Mouse (Mus musculus) hindbrain, embryonic 16.5 days (tissue): ENCODE measurements around the gene Dazap2. TPM values are rescaled to one million over a fixed set of nuclear protein-coding genes. Genes with fewer than 3 reads are reported as not detected.
A peak's percentile ranks its signal among the peaks of the same experiment; 100 is the strongest.

Source experiments
- ATAC-seq: fragments of 200-750 bp; cut with Nextera tagmentation; 2 replicates; pipeline ENCODE4 v1.8.0; 2017; ENCODE audit warnings: moderate TSS enrichment, moderate library complexity
- H3K27ac ChIP-seq: fragments of 300-500 bp; sonication (generic); 2 replicates; pipeline ENCODE4 v1.5.1; 2014; ENCODE audit warnings: low read depth, mild to moderate bottlenecking, control low read depth, low read length, moderate library complexity
- H3K27me3 ChIP-seq: fragments of 300-500 bp; sonication (generic); replicated peaks from 2 replicates; pipeline ENCODE4 v1.6.1; 2014; ENCODE audit warnings: low read length; ENCODE audit not compliant: control insufficient read depth, insufficient read depth
- H3K36me3 ChIP-seq: fragments of 300-500 bp; sonication (generic); 2 replicates; pipeline ENCODE4 v1.6.1; 2014; ENCODE audit warnings: mild to moderate bottlenecking, low read length, moderate library complexity, mixed read lengths; ENCODE audit not compliant: control insufficient read depth, insufficient read depth
- H3K4me1 ChIP-seq: fragments of 300-500 bp; sonication (generic); 2 replicates; pipeline ENCODE4 v1.6.1; 2014; ENCODE audit warnings: low read depth, low read length; ENCODE audit not compliant: control insufficient read depth, insufficient read depth
- H3K4me2 ChIP-seq: fragments of 300-500 bp; sonication (generic); 2 replicates; pipeline ENCODE4 v1.6.1; 2014; ENCODE audit warnings: mild to moderate bottlenecking, low read length, control low read depth, moderate library complexity
- H3K4me3 ChIP-seq: fragments of 300-500 bp; sonication (generic); 2 replicates; pipeline ENCODE4 v1.5.1; 2014; ENCODE audit warnings: mild to moderate bottlenecking, low read length, control low read depth, moderate library complexity
- H3K9ac ChIP-seq: fragments of 300-500 bp; sonication (generic); 2 replicates; pipeline ENCODE4 v1.6.1; 2014; ENCODE audit warnings: low read depth, mild to moderate bottlenecking, control low read depth, low read length, moderate library complexity
- H3K9me3 ChIP-seq: fragments of 300-500 bp; sonication (generic); 2 replicates; pipeline ENCODE4 v1.6.1; 2014; ENCODE audit warnings: mild to moderate bottlenecking, low read length, moderate library complexity; ENCODE audit not compliant: control insufficient read depth
- WGBS: fragments of 180-500 bp; shearing (Covaris S2); extraction: QIAGEN DNeasy Blood & Tissue Kit; methylation state at CpG from one replicate; pipeline ENCODE4 v1.1.7; 2014; 5-methylcytosine and 5-hydroxymethylcytosine counted together
- polyA plus RNA-seq: library from polyadenylated mRNA; unstranded; fragments of >200 nt; fragmentation: Nextera tagmentation; extraction: Ambion mirVana; gene quantifications from 2 replicates; pipeline ENCODE4 v1.2.1, GENCODE M21; 2015

Gene Dazap2
- 123 and 134 TPM in 2 replicates for polyA plus RNA-seq

DNA sequence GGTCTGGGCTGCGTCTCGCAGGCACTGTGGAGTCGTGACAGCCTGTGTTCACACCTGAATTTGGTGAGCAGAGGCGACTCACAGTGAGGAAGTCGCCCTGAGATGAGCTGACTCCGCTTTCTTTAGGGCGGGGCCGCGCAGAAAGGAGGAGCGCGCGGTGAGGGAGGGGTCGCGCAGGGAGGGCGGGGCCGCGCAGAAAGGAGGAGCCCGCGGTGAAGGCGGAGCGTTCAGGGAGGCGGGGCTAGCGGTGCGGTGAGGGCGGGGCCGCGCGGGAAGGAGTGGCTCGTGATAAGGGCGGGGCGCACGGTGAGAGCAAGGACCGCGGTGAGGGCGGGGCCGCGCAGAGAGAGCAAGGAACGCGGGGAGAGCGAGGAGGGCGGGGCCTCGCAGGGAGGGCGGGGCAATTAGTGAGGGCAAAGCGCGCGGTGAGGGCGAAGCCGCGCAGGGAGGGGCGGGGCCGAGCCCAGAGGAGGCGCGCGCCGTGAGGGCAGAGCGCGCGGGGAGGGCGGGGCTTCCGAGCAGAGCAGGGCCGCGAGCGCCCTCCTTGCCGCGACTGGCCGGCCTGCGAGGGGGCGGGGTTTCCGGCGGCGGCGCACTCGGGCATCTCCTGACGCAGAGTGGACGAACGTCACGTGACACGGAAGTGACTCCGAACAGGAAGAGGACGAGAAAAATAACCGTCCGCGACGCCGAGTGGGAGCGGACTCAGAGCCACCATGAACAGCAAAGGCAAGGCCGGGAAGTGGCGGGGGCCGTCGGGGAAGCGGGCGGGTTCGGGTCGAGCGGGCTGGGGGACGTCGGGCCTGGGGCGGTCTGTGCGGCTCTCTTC, at the start of gene Dazap2:
Dazap2 (plus strand) TSS at position 354 of the 829 bp plus-strand sequence.
- Histone ChIP-seq H3K9me3 (no peaks in the 10 kb centered on the region), H3K4me3 (peak within 1 kb of the TSS; percentile 98), H3K27ac (peak within 1 kb of the TSS; percentile 97), H3K4me2 (peak within 1 kb of the TSS; percentile 88), H3K27me3 (no peaks in the 10 kb centered on the region), H3K9ac (peak within 1 kb of the TSS; percentile 91), H3K36me3 (peaks cover 13% of the 10 kb centered on the region), H3K4me1 (peaks cover 17% of the 10 kb centered on the region)
- WGBS: under 1% methylated on average over 76 of the region's 99 CpGs
- ATAC-seq: peak; percentile 83

DNA sequence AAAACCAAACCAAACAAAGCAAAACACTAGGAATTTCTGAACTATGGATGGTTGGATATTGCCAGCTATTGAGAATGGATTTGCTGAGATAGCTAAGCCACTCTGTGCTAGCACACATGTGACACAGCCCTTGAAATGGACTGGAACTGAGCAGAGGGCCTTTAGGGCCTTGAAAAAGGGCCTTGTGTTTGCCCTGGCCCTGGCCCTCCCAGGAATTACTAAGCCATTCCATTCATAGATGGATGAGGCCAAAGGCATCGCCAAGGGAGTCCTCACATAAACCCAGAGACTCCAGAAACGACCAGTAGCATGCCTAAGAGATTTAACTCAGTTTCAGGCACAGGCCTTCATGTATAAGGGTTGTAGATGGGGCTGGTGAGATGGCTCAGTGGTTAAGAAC, 48.6 kb upstream of the Dazap2 start:
- no peak overlapping the region for H3K27ac ChIP-seq
- no peaks in the 10 kb centered on the region for H3K36me3 ChIP-seq
- no peaks in the 10 kb centered on the region for H3K27me3 ChIP-seq
- H3K4me3 ChIP-seq: no peak overlapping the region
- no peak overlapping the region for H3K9ac ChIP-seq
- H3K9me3 ChIP-seq: no peaks in the 10 kb centered on the region
- ATAC-seq: no peak
- WGBS: 66% methylated on average over 2 of the region's 2 CpGs
- no peaks in the 10 kb centered on the region for H3K4me1 ChIP-seq
- no peak overlapping the region for H3K4me2 ChIP-seq

GRCm38 (mm10) chr15:100569239-100569638, 45.9 kb upstream of the Dazap2 start:
- Histone ChIP-seq H3K36me3 (no peaks in the 10 kb centered on the region), H3K9ac (no peak overlapping the region), H3K27ac (no peak overlapping the region), H3K4me1 (peaks cover 4% of the 10 kb centered on the region), H3K4me3 (no peak overlapping the region), H3K4me2 (no peak overlapping the region), H3K27me3 (no peaks in the 10 kb centered on the region), H3K9me3 (no peaks in the 10 kb centered on the region)
- ATAC-seq: no peak
- 71% methylated on average over 3 of the region's 3 CpGs for WGBS

GRCm38 (mm10) chr15:100573946-100574345, 41.2 kb upstream of the Dazap2 start:
- no peak overlapping the region for H3K4me2 ChIP-seq
- H3K9ac ChIP-seq: peak overlapping the region; percentile 23; the same call in 1 of the 2 replicates
- H3K9me3 ChIP-seq: no peaks in the 10 kb centered on the region
- peak overlapping the region; percentile 42 for H3K27ac ChIP-seq
- H3K4me1 ChIP-seq: peaks cover 4% of the 10 kb centered on the region
- 43% methylated on average over 6 of the region's 6 CpGs for WGBS
- H3K36me3 ChIP-seq: peaks cover 9% of the 10 kb centered on the region; the same call in 1 of the 2 replicates
- peak; percentile 69 for ATAC-seq
- no peak overlapping the region for H3K4me3 ChIP-seq
- H3K27me3 ChIP-seq: no peaks in the 10 kb centered on the region

DNA sequence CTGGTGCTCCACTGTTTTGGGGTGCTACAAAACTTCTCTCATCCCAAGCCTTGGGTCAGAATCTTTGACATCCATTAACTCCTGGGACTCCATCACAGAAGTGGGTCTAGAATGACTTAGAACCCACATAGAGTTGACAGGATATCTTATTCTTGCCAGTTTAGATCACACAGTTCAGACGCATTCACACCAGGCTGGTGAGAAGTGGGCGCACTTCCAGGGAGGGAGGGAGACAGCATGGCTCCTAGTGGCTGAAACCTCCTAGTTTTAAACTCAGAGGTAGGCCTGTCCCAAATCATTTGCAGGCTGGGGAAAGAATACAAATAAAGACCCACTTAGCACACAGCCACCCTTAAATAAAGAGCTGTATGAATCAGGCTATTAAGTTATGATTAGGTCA, 40.8 kb upstream of the Dazap2 start:
- Histone ChIP-seq H3K9me3 (no peaks in the 10 kb centered on the region), H3K4me1 (peaks cover 4% of the 10 kb centered on the region), H3K9ac (no peak overlapping the region), H3K27ac (peak overlapping the region; percentile 42; the same call in 1 of the 2 replicates), H3K36me3 (peaks cover 12% of the 10 kb centered on the region; the same call in 1 of the 2 replicates), H3K4me3 (no peak overlapping the region), H3K27me3 (no peaks in the 10 kb centered on the region), H3K4me2 (no peak overlapping the region)
- no peak; the same call in 1 of the 2 replicates for ATAC-seq
- WGBS: 68% methylated on average over 2 of the region's 2 CpGs

GRCm38 (mm10) chr15:100575366-100575765, 39.8 kb upstream of the Dazap2 start:
- Histone ChIP-seq H3K27me3 (no peaks in the 10 kb centered on the region), H3K9me3 (no peaks in the 10 kb centered on the region), H3K36me3 (peaks cover 12% of the 10 kb centered on the region; the same call in 1 of the 2 replicates), H3K4me2 (no peak overlapping the region), H3K4me1 (peaks cover 4% of the 10 kb centered on the region), H3K27ac (no peak overlapping the region), H3K4me3 (no peak overlapping the region), H3K9ac (no peak overlapping the region)
- no peak for ATAC-seq
- WGBS: 86% methylated on average over 11 of the region's 12 CpGs

DNA sequence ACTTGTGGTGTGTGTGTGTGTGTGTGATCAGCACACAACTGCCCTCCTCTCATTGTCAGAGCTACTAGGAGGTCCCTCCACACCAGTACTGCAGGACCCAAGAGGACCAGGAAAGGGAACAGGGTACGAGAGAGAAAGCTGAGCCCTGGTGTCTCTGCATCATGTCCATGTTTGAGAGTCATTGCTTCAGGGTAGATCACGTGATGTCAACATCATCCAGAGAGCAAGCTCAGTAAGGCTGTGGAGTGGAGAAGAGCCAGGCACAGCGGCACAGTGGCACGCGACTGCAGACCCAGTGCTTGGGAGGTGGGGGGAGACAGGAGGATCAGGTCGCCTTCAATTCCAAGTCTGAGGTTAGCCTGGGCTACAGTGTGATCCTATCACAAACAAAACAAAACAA, 38.8 kb upstream of the Dazap2 start:
- 94% methylated on average over 6 of the region's 6 CpGs for whole genome bisulfite sequencing
- ATAC-seq: no peak
- H3K36me3 ChIP-seq: peaks cover 14% of the 10 kb centered on the region; the same call in 1 of the 2 replicates

GRCm38 (mm10) chr15:100576810-100577209, 38.3 kb upstream of the Dazap2 start:
- WGBS: 88% methylated on average over 6 of the region's 6 CpGs
- no peaks in the 10 kb centered on the region for H3K9me3 ChIP-seq
- no peak for ATAC-seq
- no peak overlapping the region for H3K4me2 ChIP-seq
- no peak overlapping the region for H3K9ac ChIP-seq
- H3K27ac ChIP-seq: no peak overlapping the region
- no peaks in the 10 kb centered on the region for H3K27me3 ChIP-seq
- no peak overlapping the region for H3K4me3 ChIP-seq
- H3K36me3 ChIP-seq: peaks cover 14% of the 10 kb centered on the region; the same call in 1 of the 2 replicates
- H3K4me1 ChIP-seq: peaks cover 4% of the 10 kb centered on the region

More for the DNA sequence above, 38.8 kb upstream of the Dazap2 start:
- Histone ChIP-seq H3K27ac (no peak overlapping the region), H3K4me1 (peaks cover 4% of the 10 kb centered on the region), H3K4me3 (no peak overlapping the region), H3K4me2 (no peak overlapping the region), H3K9ac (no peak overlapping the region), H3K27me3 (no peaks in the 10 kb centered on the region), H3K9me3 (no peaks in the 10 kb centered on the region)

GRCm38 (mm10) chr15:100577972-100578371, 37.2 kb upstream of the Dazap2 start:
- H3K36me3 ChIP-seq: peaks cover 16% of the 10 kb centered on the region
- 88% methylated on average over 16 of the region's 16 CpGs for WGBS

More at GRCm38 (mm10) chr15:100577972-100578371, 37.2 kb upstream of the Dazap2 start:
- no peak for ATAC-seq
- Histone ChIP-seq H3K27me3 (no peaks in the 10 kb centered on the region), H3K27ac (no peak overlapping the region), H3K4me3 (no peak overlapping the region), H3K4me2 (no peak overlapping the region), H3K9me3 (no peaks in the 10 kb centered on the region), H3K4me1 (peaks cover 4% of the 10 kb centered on the region), H3K9ac (no peak overlapping the region)
